Mouse (Mus musculus) erythroblast, embryonic 14.5 days (primary cell): ENCODE data around the gene Prss50.

Experiments used
- GATA1 ChIP-seq: IDR thresholded peaks from 2 replicates; pipeline ENCODE4 v1.6.1; 2012; ENCODE audit warnings: low read length, inconsistent platforms, mixed read lengths
- TAL1 ChIP-seq: IDR thresholded peaks from 3 replicates; pipeline ENCODE4 v1.6.1; 2012; ENCODE audit warnings: low read length, inconsistent platforms, mixed read lengths

- no peak for TF ChIP-seq TAL1
- no peak for TF ChIP-seq GATA1
Measured at GRCm38 (mm10) chr9:110888935-110889334, 31.2 kb downstream of the Prss50 start.
